Mouse (Mus musculus) midbrain, embryonic 14.5 days (tissue): ENCODE data around the gene Scube1. TPM values are rescaled to one million over a fixed set of nuclear protein-coding genes. Genes with fewer than 3 reads are reported as not detected.

ENCODE experiments used
- ATAC-seq: fragments of 200-750 bp; cut with Nextera tagmentation; 2 replicates; pipeline ENCODE4 v1.8.0; 2017; ENCODE audit warnings: moderate number of reproducible peaks, moderate library complexity; ENCODE audit not compliant: low FRiP score, low TSS enrichment
- DNase-seq: peaks from one replicate; pipeline ENCODE4 v3.0.0-alpha.2; 2015
- H3K27ac ChIP-seq: fragments of 300-500 bp; sonication (generic); replicated peaks from 2 replicates; pipeline ENCODE4 v1.5.1; 2014; ENCODE audit warnings: mild to moderate bottlenecking, low read depth, low read length, moderate library complexity
- H3K27me3 ChIP-seq: fragments of 300-500 bp; sonication (generic); 2 replicates; pipeline ENCODE4 v1.6.1; 2014; ENCODE audit warnings: low read length, control low read depth, mixed read lengths; ENCODE audit not compliant: control insufficient read depth, insufficient read depth
- H3K36me3 ChIP-seq: fragments of 300-500 bp; sonication (generic); 2 replicates; pipeline ENCODE4 v1.6.1; 2014; ENCODE audit warnings: low read length, control low read depth; ENCODE audit not compliant: control insufficient read depth, insufficient read depth
- H3K4me1 ChIP-seq: fragments of 300-500 bp; sonication (generic); 2 replicates; pipeline ENCODE4 v1.6.1; 2014; ENCODE audit warnings: mild to moderate bottlenecking, antibody characterized with exemption, low read length, control low read depth; ENCODE audit not compliant: control insufficient read depth, insufficient read depth
- H3K4me2 ChIP-seq: fragments of 300-500 bp; sonication (generic); 2 replicates; pipeline ENCODE4 v1.6.1; 2014; ENCODE audit warnings: mild to moderate bottlenecking, low read length, moderate library complexity
- H3K4me3 ChIP-seq: fragments of 300-500 bp; sonication (generic); replicated peaks from 2 replicates; pipeline ENCODE4 v1.5.1; 2014; ENCODE audit warnings: low read depth, low read length
- H3K9ac ChIP-seq: fragments of 300-500 bp; sonication (generic); replicated peaks from 2 replicates; pipeline ENCODE4 v1.6.1; 2014; ENCODE audit warnings: mild to moderate bottlenecking, low read length, moderate library complexity
- H3K9me3 ChIP-seq: fragments of 300-500 bp; sonication (generic); 2 replicates; pipeline ENCODE4 v1.6.1; 2016; ENCODE audit warnings: low read length, control low read depth, mixed read lengths; ENCODE audit not compliant: control insufficient read depth
- WGBS: fragments of 180-500 bp; shearing (Covaris S2); extraction: QIAGEN DNeasy Blood & Tissue Kit; methylation state at CpG from one replicate; pipeline ENCODE4 v1.1.7; 2014; 5-methylcytosine and 5-hydroxymethylcytosine counted together
- polyA plus RNA-seq: library from polyadenylated mRNA; unstranded; fragments of >200 nt; fragmentation: Nextera tagmentation; extraction: Ambion mirVana; gene quantifications from 2 replicates; pipeline ENCODE4 v1.2.1, GENCODE M21; 2014

Gene Scube1
- polyA plus RNA-seq, 1 experiment from 2014 or later = 13.5 TPM

- Histone ChIP-seq H3K4me3 (no peak overlapping the region), H3K9ac (no peak overlapping the region), H3K4me1 (no peaks in the 10 kb centered on the region), H3K27ac (no peak overlapping the region), H3K36me3 (no peaks in the 10 kb centered on the region), H3K27me3 (no peaks in the 10 kb centered on the region), H3K4me2 (no peak overlapping the region), H3K9me3 (no peaks in the 10 kb centered on the region)
- ATAC-seq = no peak
- no peak for DNase-seq
- WGBS = 93% methylated on average over 20 of the region's 20 CpGs
Measured at GRCm38 (mm10) chr15:83638196-83638899, 86.5 kb downstream of the Scube1 start.

- no peak overlapping the region for H3K27ac ChIP-seq
- H3K4me2 ChIP-seq = no peak overlapping the region
- 84% methylated on average over 6 of the region's 6 CpGs for WGBS
Measured at GRCm38 (mm10) chr15:83636759-83637158, 88.1 kb downstream of the Scube1 start.

GRCm38 (mm10) chr15:83635251-83635650 is 89.6 kb downstream of the Scube1 start:
- no peak for ATAC-seq
- Histone ChIP-seq H3K9me3 (no peaks in the 10 kb centered on the region), H3K27me3 (no peaks in the 10 kb centered on the region), H3K4me1 (no peaks in the 10 kb centered on the region), H3K27ac (no peak overlapping the region), H3K4me3 (no peak overlapping the region), H3K4me2 (no peak overlapping the region), H3K36me3 (no peaks in the 10 kb centered on the region), H3K9ac (no peak overlapping the region)
- DNase-seq = no peak
- 57% methylated on average over 3 of the region's 3 CpGs for WGBS

More at GRCm38 (mm10) chr15:83636759-83637158, 88.1 kb downstream of the Scube1 start:
- ATAC-seq (no peak), DNase-seq (no peak)
- Histone ChIP-seq H3K9me3 (no peaks in the 10 kb centered on the region), H3K36me3 (no peaks in the 10 kb centered on the region), H3K27me3 (no peaks in the 10 kb centered on the region), H3K4me1 (no peaks in the 10 kb centered on the region), H3K9ac (no peak overlapping the region), H3K4me3 (no peak overlapping the region)

- Histone ChIP-seq H3K36me3 (peaks cover 9% of the 10 kb centered on the region; the same call in 1 of the 2 replicates), H3K4me2 (no peak overlapping the region), H3K9ac (no peak overlapping the region), H3K4me3 (no peak overlapping the region), H3K9me3 (no peaks in the 10 kb centered on the region), H3K4me1 (no peaks in the 10 kb centered on the region), H3K27me3 (no peaks in the 10 kb centered on the region), H3K27ac (no peak overlapping the region)
- DNase-seq = peak; percentile 62
- ATAC-seq = no peak
- WGBS = 8% methylated on average over 1 of the region's 1 CpGs
Measured at GRCm38 (mm10) chr15:83634076-83634475, 90.7 kb downstream of the Scube1 start.

GRCm38 (mm10) chr15:83631071-83631470 is 93.8 kb downstream of the Scube1 start:
- H3K9me3 ChIP-seq = no peaks in the 10 kb centered on the region
- ATAC-seq (no peak), DNase-seq (no peak)
- no peaks in the 10 kb centered on the region for H3K4me1 ChIP-seq
- H3K9ac ChIP-seq = no peak overlapping the region
- 87% methylated on average over 7 of the region's 7 CpGs for WGBS
- no peak overlapping the region for H3K4me2 ChIP-seq
- H3K4me3 ChIP-seq = no peak overlapping the region
- peaks cover 9% of the 10 kb centered on the region; the same call in 1 of the 2 replicates for H3K36me3 ChIP-seq
- no peak overlapping the region for H3K27ac ChIP-seq
- no peaks in the 10 kb centered on the region for H3K27me3 ChIP-seq

- Histone ChIP-seq H3K27ac (no peak overlapping the region), H3K4me3 (no peak overlapping the region), H3K27me3 (no peaks in the 10 kb centered on the region), H3K9me3 (no peaks in the 10 kb centered on the region), H3K36me3 (peaks cover 9% of the 10 kb centered on the region; the same call in 1 of the 2 replicates), H3K9ac (no peak overlapping the region), H3K4me2 (no peak overlapping the region), H3K4me1 (no peaks in the 10 kb centered on the region)
- DNase-seq (no peak), ATAC-seq (no peak)
- WGBS = 83% methylated on average over 3 of the region's 3 CpGs
Measured at GRCm38 (mm10) chr15:83629716-83630115, 95.1 kb downstream of the Scube1 start.

GRCm38 (mm10) chr15:83626142-83626645 is 98.6 kb downstream of the Scube1 start:
- Histone ChIP-seq H3K4me2 (no peak overlapping the region), H3K4me3 (no peak overlapping the region), H3K27ac (no peak overlapping the region), H3K27me3 (no peaks in the 10 kb centered on the region), H3K4me1 (no peaks in the 10 kb centered on the region), H3K9me3 (no peaks in the 10 kb centered on the region), H3K9ac (no peak overlapping the region), H3K36me3 (peaks cover 9% of the 10 kb centered on the region; the same call in 1 of the 2 replicates)
- ATAC-seq (no peak), DNase-seq (no peak)
- WGBS = 87% methylated on average over 2 of the region's 2 CpGs

- Histone ChIP-seq H3K9me3 (no peaks in the 10 kb centered on the region), H3K4me2 (no peak overlapping the region), H3K4me1 (no peaks in the 10 kb centered on the region), H3K27me3 (no peaks in the 10 kb centered on the region), H3K9ac (no peak overlapping the region), H3K27ac (no peak overlapping the region), H3K4me3 (no peak overlapping the region), H3K36me3 (peaks cover 17% of the 10 kb centered on the region; the same call in 1 of the 2 replicates)
- ATAC-seq (no peak), DNase-seq (no peak)
- 94% methylated on average over 3 of the region's 3 CpGs for WGBS
Measured at GRCm38 (mm10) chr15:83615245-83615644, 109.6 kb downstream of the Scube1 start.
